Mouse (Mus musculus) neural tube, embryonic 14.5 days (tissue): ENCODE results near the gene Bms1. TPM values are rescaled to one million over a fixed set of nuclear protein-coding genes. Genes with fewer than 3 reads are reported as not detected.

Experiments used
- ATAC-seq: fragments of 200-750 bp; cut with Nextera tagmentation; 2 replicates; pipeline ENCODE4 v1.8.0; 2017; ENCODE audit warnings: low read depth, mild to moderate bottlenecking, moderate TSS enrichment, moderate library complexity
- H3K27ac ChIP-seq: fragments of 300-500 bp; sonication (generic); 2 replicates; pipeline ENCODE4 v1.5.1; 2014; ENCODE audit warnings: low read depth, mild to moderate bottlenecking, control low read depth, low read length, moderate library complexity, mixed read lengths
- H3K27me3 ChIP-seq: fragments of 300-500 bp; sonication (generic); 2 replicates; pipeline ENCODE4 v1.6.1; 2014; ENCODE audit warnings: low read length; ENCODE audit not compliant: control insufficient read depth, insufficient read depth
- H3K36me3 ChIP-seq: fragments of 300-500 bp; sonication (generic); 2 replicates; pipeline ENCODE4 v1.6.1; 2014; ENCODE audit warnings: low read length, mixed read lengths; ENCODE audit not compliant: control insufficient read depth, insufficient read depth
- H3K4me1 ChIP-seq: fragments of 300-500 bp; sonication (generic); 2 replicates; pipeline ENCODE4 v1.6.1; 2014; ENCODE audit warnings: low read length; ENCODE audit not compliant: control insufficient read depth, insufficient read depth
- H3K4me2 ChIP-seq: fragments of 300-500 bp; sonication (generic); 2 replicates; pipeline ENCODE4 v1.6.1; 2014; ENCODE audit warnings: mild to moderate bottlenecking, low read depth, low read length, control low read depth
- H3K4me3 ChIP-seq: fragments of 300-500 bp; sonication (generic); 2 replicates; pipeline ENCODE4 v1.5.1; 2014; ENCODE audit warnings: low read depth, low read length, control low read depth, mixed read lengths
- H3K9ac ChIP-seq: fragments of 300-500 bp; sonication (generic); replicated peaks from 2 replicates; pipeline ENCODE4 v1.6.1; 2014; ENCODE audit warnings: low read depth, mild to moderate bottlenecking, control low read depth, low read length, mixed read lengths
- H3K9me3 ChIP-seq: fragments of 300-500 bp; sonication (generic); 2 replicates; pipeline ENCODE4 v1.6.1; 2016; ENCODE audit warnings: low read length; ENCODE audit not compliant: control insufficient read depth
- WGBS: fragments of 180-500 bp; shearing (Covaris S2); extraction: QIAGEN DNeasy Blood & Tissue Kit; methylation state at CpG from one replicate; pipeline ENCODE4 v1.1.7; 2014; 5-methylcytosine and 5-hydroxymethylcytosine counted together
- polyA plus RNA-seq: library from polyadenylated mRNA; unstranded; fragments of >200 nt; fragmentation: Nextera tagmentation; extraction: Ambion mirVana; gene quantifications from 2 replicates; pipeline ENCODE4 v1.2.1, GENCODE M21; 2014

The Bms1 gene
- polyA plus RNA-seq, 1 experiment from 2014 or later, result 19.3 TPM

DNA sequence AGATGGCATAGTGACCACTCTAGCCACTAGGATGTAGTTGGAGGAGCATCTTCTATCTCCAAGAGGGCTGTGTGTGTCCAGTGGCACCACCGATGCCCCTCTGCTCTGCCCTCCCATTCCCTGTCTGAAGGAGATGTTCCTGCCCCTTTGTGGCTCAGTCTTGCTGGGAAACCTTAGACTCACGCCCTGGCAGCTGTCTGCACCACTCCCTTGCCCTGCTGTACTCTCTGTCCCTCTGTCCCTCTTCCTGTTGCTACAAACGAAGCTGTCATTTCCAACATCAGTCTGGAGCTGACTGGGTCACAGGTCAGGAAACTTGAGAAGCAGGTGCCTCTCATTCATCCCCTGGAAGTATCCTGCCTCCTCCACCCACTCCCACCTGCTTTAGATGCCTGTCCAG lies 43.8 kb downstream of the Bms1 start:
- no peaks in the 10 kb centered on the region for H3K9me3 ChIP-seq
- ATAC-seq, result no peak
- WGBS, result 65% methylated on average over 3 of the region's 3 CpGs
- no peak overlapping the region for H3K9ac ChIP-seq
- H3K4me1 ChIP-seq, result no peaks in the 10 kb centered on the region
- no peaks in the 10 kb centered on the region for H3K27me3 ChIP-seq
- no peak overlapping the region for H3K27ac ChIP-seq
- no peak overlapping the region for H3K4me2 ChIP-seq
- no peaks in the 10 kb centered on the region for H3K36me3 ChIP-seq
- no peak overlapping the region for H3K4me3 ChIP-seq

DNA sequence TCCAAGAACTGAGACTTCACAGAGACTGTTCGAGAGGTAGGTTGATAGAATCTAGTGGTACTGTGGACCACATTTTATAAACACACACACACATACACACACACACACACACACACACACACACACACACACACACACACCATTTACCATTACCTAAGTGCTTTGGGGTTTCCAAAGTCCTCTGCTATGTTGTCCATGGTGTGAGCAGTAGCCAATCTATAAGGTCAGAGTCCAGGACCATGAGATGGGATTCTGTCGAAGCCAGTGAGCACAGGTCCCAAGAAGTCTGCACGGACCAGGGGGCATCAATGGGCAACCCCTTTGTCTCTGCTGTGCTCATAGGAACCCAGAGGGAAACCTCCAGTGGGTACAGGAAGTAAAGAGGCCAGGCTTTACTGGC lies 44.2 kb downstream of the Bms1 start:
- no peak for ATAC-seq
- Histone ChIP-seq H3K27me3 (no peaks in the 10 kb centered on the region), H3K4me1 (no peaks in the 10 kb centered on the region), H3K36me3 (no peaks in the 10 kb centered on the region), H3K4me2 (no peak overlapping the region), H3K4me3 (no peak overlapping the region), H3K9ac (no peak overlapping the region), H3K27ac (no peak overlapping the region), H3K9me3 (no peaks in the 10 kb centered on the region)
- 81% methylated on average over 3 of the region's 3 CpGs for whole genome bisulfite sequencing

- Histone ChIP-seq H3K4me3 (no peak overlapping the region), H3K4me2 (no peak overlapping the region), H3K36me3 (no peaks in the 10 kb centered on the region), H3K27me3 (no peaks in the 10 kb centered on the region), H3K27ac (no peak overlapping the region), H3K4me1 (no peaks in the 10 kb centered on the region), H3K9ac (no peak overlapping the region), H3K9me3 (no peaks in the 10 kb centered on the region)
- 41% methylated on average over 5 of the region's 5 CpGs for WGBS
- ATAC-seq, result no peak; the same call in 1 of the 2 replicates
Measured at GRCm38 (mm10) chr6:118373294-118373693, 46.0 kb downstream of the Bms1 start.

DNA sequence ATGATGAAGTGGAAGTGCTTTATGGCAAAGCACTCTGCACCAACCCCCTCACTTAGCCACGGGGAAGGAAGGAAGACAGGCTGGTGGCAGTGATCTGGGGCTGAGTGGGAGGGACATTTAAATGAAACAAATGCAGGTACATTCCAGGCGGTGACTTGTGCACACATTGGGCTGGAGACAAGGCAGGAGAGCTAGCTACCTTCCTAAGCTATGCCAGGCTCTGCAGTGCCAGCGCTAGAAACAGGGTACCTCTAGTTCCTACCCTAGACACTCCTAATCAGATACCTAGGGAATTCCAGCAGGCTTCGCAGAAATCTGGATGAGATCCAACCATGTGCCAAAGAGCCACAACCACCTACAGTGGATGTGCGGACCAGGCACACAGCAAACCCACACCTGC lies 46.5 kb downstream of the Bms1 start:
- Histone ChIP-seq H3K36me3 (no peaks in the 10 kb centered on the region), H3K27me3 (no peaks in the 10 kb centered on the region), H3K4me3 (no peak overlapping the region), H3K9me3 (no peaks in the 10 kb centered on the region), H3K4me2 (no peak overlapping the region), H3K27ac (no peak overlapping the region), H3K9ac (no peak overlapping the region), H3K4me1 (no peaks in the 10 kb centered on the region)
- 66% methylated on average over 5 of the region's 5 CpGs for WGBS
- ATAC-seq, result no peak

DNA sequence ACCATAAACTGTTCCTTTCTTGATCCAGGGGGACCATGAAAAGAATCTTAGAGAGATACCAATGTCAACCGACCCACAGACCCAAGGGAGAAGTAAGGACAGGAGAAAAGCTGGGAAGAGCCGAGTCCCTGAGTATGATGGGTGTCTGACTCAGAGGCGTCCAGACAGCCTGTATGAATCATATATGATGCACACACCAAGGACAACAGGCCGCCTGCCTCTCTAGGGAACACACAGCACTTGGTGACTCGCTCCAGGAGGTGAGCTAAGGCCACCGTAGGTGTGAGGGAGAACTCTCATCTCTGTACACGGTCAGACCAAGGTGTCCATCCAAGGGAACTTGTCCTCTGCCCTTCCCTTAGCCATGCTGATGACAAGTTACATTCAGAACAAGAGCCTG lies 51.8 kb downstream of the Bms1 start:
- Histone ChIP-seq H3K4me1 (no peaks in the 10 kb centered on the region), H3K9ac (no peak overlapping the region), H3K27ac (no peak overlapping the region), H3K27me3 (no peaks in the 10 kb centered on the region), H3K4me3 (no peak overlapping the region), H3K4me2 (no peak overlapping the region), H3K9me3 (no peaks in the 10 kb centered on the region), H3K36me3 (no peaks in the 10 kb centered on the region)
- 86% methylated on average over 7 of the region's 7 CpGs for WGBS
- ATAC-seq, result no peak

GRCm38 (mm10) chr6:118366196-118366595 lies 53.1 kb downstream of the Bms1 start:
- H3K27ac ChIP-seq, result no peak overlapping the region
- no peak overlapping the region for H3K4me3 ChIP-seq
- H3K27me3 ChIP-seq, result no peaks in the 10 kb centered on the region
- no peak overlapping the region for H3K9ac ChIP-seq
- no peaks in the 10 kb centered on the region for H3K36me3 ChIP-seq
- H3K4me2 ChIP-seq, result no peak overlapping the region
- no peak for ATAC-seq
- 54% methylated on average over 3 of the region's 3 CpGs for WGBS
- H3K4me1 ChIP-seq, result no peaks in the 10 kb centered on the region
- H3K9me3 ChIP-seq, result no peaks in the 10 kb centered on the region

DNA sequence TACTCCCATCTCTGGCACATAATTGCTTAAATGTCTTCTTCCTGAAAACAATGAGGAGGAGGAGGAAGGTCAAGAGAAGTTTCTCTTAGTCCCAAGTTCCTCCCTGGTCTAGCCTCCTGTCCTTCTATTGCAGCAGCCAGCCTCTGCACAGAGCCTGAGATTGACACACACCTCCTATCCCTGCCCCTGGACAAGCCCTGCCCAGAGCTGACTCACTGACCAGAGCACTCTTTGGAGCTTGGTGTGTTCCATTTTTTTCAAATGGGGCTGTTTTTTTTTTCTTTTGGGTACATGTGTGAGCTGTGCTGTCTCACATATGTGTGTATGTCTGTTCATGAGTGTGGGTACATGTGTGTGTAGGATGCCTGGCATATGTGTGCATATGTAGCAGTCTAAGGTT lies 53.5 kb downstream of the Bms1 start:
- Histone ChIP-seq H3K4me3 (no peak overlapping the region), H3K27ac (no peak overlapping the region), H3K27me3 (no peaks in the 10 kb centered on the region), H3K9ac (no peak overlapping the region), H3K4me2 (no peak overlapping the region), H3K4me1 (no peaks in the 10 kb centered on the region), H3K9me3 (no peaks in the 10 kb centered on the region), H3K36me3 (no peaks in the 10 kb centered on the region)
- ATAC-seq, result no peak

- H3K27me3 ChIP-seq, result no peaks in the 10 kb centered on the region
- H3K27ac ChIP-seq, result no peak overlapping the region
- WGBS, result 48% methylated on average over 12 of the region's 12 CpGs
- H3K36me3 ChIP-seq, result no peaks in the 10 kb centered on the region
- no peak for ATAC-seq
- H3K9ac ChIP-seq, result no peak overlapping the region
- no peak overlapping the region for H3K4me3 ChIP-seq
- no peaks in the 10 kb centered on the region for H3K4me1 ChIP-seq
- no peaks in the 10 kb centered on the region for H3K9me3 ChIP-seq
- no peak overlapping the region for H3K4me2 ChIP-seq
Measured at GRCm38 (mm10) chr6:118350342-118350741, 68.9 kb downstream of the Bms1 start.

DNA sequence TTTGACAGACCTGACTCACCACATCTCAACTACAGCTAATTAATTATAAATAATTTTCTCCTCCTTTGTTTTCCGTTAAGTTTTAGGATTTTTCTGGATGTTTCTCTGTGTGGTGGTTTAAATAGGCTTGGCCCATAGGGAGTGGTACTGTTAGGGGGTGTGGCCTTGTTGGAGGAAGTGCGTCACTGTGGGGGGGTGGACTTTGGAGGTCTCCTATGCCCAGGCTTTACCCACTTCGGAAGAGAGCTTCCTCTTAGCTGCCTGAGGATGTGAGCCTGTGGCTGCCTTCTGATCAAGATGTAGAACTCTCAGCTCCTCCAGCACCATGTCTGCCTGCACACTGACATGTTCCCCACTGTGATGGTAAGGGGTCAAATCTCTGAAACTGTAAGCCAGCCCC lies 71.1 kb downstream of the Bms1 start:
- Histone ChIP-seq H3K27me3 (no peaks in the 10 kb centered on the region), H3K27ac (no peak overlapping the region), H3K36me3 (no peaks in the 10 kb centered on the region), H3K9ac (no peak overlapping the region), H3K4me1 (no peaks in the 10 kb centered on the region), H3K9me3 (no peaks in the 10 kb centered on the region), H3K4me2 (no peak overlapping the region), H3K4me3 (no peak overlapping the region)
- no peak for ATAC-seq
- 72% methylated on average over 3 of the region's 3 CpGs for WGBS

- ATAC-seq, result no peak
- no peaks in the 10 kb centered on the region for H3K27me3 ChIP-seq
Measured at GRCm38 (mm10) chr6:118347291-118347690, 72.0 kb downstream of the Bms1 start.

More at GRCm38 (mm10) chr6:118347291-118347690, 72.0 kb downstream of the Bms1 start:
- H3K27ac ChIP-seq, result no peak overlapping the region
- no peaks in the 10 kb centered on the region for H3K36me3 ChIP-seq
- no peak overlapping the region for H3K4me3 ChIP-seq
- H3K9me3 ChIP-seq, result no peaks in the 10 kb centered on the region
- H3K4me2 ChIP-seq, result no peak overlapping the region
- 89% methylated on average over 8 of the region's 8 CpGs for WGBS
- H3K9ac ChIP-seq, result no peak overlapping the region
- H3K4me1 ChIP-seq, result no peaks in the 10 kb centered on the region
